Mouse (Mus musculus): ENCODE data around the gene Arglu1.

The Arglu1 gene

GRCm38 (mm10) chr8:8658426-8659224 lies 31.7 kb downstream of the Arglu1 start:
- DNase-seq (ENCODE audit: low spot score): peak; percentile 94

GRCm38 (mm10) chr8:8657692-8658355 lies 32.5 kb downstream of the Arglu1 start:
- DNase-seq (ENCODE audit: low spot score): peak; percentile 57

GRCm38 (mm10) chr8:8656578-8657441 lies 33.5 kb downstream of the Arglu1 start:
- DNase-seq (ENCODE audit: low spot score): peak; percentile 69

GRCm38 (mm10) chr8:8655346-8656340 lies 34.7 kb downstream of the Arglu1 start:
- DNase-seq (ENCODE audit: low spot score): peak; percentile 53

- peak; percentile 61 for DNase-seq (ENCODE audit: low spot score)
Measured at GRCm38 (mm10) chr8:8653906-8654489, 36.3 kb downstream of the Arglu1 start.

GRCm38 (mm10) chr8:8653343-8653742 lies 37.0 kb downstream of the Arglu1 start:
- DNase-seq (ENCODE audit: low spot score): no peak

GRCm38 (mm10) chr8:8652388-8652787 lies 37.9 kb downstream of the Arglu1 start:
- DNase-seq (ENCODE audit: low spot score): no peak

- no peak for DNase-seq (ENCODE audit: low spot score)
Measured at GRCm38 (mm10) chr8:8649944-8650343, 40.4 kb downstream of the Arglu1 start.

GRCm38 (mm10) chr8:8649536-8649935 lies 40.8 kb downstream of the Arglu1 start:
- DNase-seq (ENCODE audit: low spot score): no peak

GRCm38 (mm10) chr8:8648686-8649085 lies 41.6 kb downstream of the Arglu1 start:
- DNase-seq (ENCODE audit: low spot score): no peak

GRCm38 (mm10) chr8:8647824-8648223 lies 42.5 kb downstream of the Arglu1 start:
- no peak for DNase-seq (ENCODE audit: low spot score)

- DNase-seq (ENCODE audit: low spot score): no peak
Measured at GRCm38 (mm10) chr8:8647319-8647718, 43.0 kb downstream of the Arglu1 start.

- no peak for DNase-seq (ENCODE audit: low spot score)
Measured at GRCm38 (mm10) chr8:8644160-8644915, 46.0 kb downstream of the Arglu1 start.

- peak; percentile 43 for DNase-seq (ENCODE audit: low spot score)
Measured at GRCm38 (mm10) chr8:8640264-8640588, 50.1 kb downstream of the Arglu1 start.

- DNase-seq (ENCODE audit: low spot score): no peak
Measured at GRCm38 (mm10) chr8:8639569-8640263, 50.6 kb downstream of the Arglu1 start.

GRCm38 (mm10) chr8:8631394-8631793 lies 58.9 kb downstream of the Arglu1 start:
- DNase-seq (ENCODE audit: low spot score): no peak

GRCm38 (mm10) chr8:8624017-8624416 lies 66.3 kb downstream of the Arglu1 start:
- peak; percentile 52 for DNase-seq (ENCODE audit: low spot score)

GRCm38 (mm10) chr8:8623486-8623885 lies 66.8 kb downstream of the Arglu1 start:
- DNase-seq (ENCODE audit: low spot score): no peak

- DNase-seq (ENCODE audit: low spot score): no peak
Measured at GRCm38 (mm10) chr8:8622476-8622875, 67.8 kb downstream of the Arglu1 start.

GRCm38 (mm10) chr8:8622031-8622430 lies 68.3 kb downstream of the Arglu1 start:
- no peak for DNase-seq (ENCODE audit: low spot score)

Measured in embryo, embryonic 10 days (tissue).